ENCODE assay signal across 8 mouse cellular contexts in the genomic region with DNA sequence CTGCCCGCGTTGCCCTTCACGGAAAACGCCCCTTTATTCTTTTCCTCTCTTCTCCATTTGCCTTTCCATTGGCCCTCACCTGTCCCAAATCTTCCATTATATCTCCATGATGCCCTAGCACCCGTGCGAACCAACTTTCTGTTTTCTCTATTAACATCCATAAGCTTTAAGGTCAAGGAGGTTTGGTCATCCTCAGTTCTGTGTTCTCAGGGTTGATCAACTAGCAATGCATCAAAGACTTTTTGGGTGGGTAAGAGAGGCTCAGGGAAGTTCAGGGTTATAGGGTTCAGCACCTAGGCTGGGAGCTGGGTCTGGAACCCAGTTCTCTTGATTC. TPM values are rescaled to one million over a fixed set of nuclear protein-coding genes. Genes with fewer than 3 reads are reported as not detected.
A peak's percentile ranks its signal among the peaks of the same experiment; 100 is the strongest.
DNase-seq lines count a peak whose midpoint lies in the region; ATAC-seq and TF ChIP-seq lines count a peak whose summit lies in the region.

A gene (plus strand): TSS at position 301 of the 334 bp plus-strand sequence.

- no peak within 1 kb of the TSS for H3K27ac ChIP-seq in heart, embryonic 12.5 days (ENCODE audit: poor library complexity, severe bottlenecking)
- H3K27ac ChIP-seq in ES-E14 (ENCODE audit: insufficient read depth, low read depth, low read length, poor library complexity, severe bottlenecking): no peak within 1 kb of the TSS
- peak within 1 kb of the TSS; percentile 97 for H3K27ac ChIP-seq in hindbrain, embryonic 14.5 days
- no peak within 1 kb of the TSS for H3K27ac ChIP-seq in liver, embryonic 15.5 days (replicated peaks)

- 28% methylated on average over 6 of the region's 6 CpGs for WGBS in heart, embryonic 12.5 days
- WGBS in hindbrain, embryonic 14.5 days: 33% methylated on average over 6 of the region's 6 CpGs
- WGBS in liver, embryonic 15.5 days (ENCODE audit: insufficient replicate concordance): 20% methylated on average over 6 of the region's 6 CpGs

- peaks cover 27% of the 10 kb centered on the region for H3K4me1 ChIP-seq in heart, embryonic 12.5 days (replicated peaks)
- H3K4me1 ChIP-seq in ES-E14 (ENCODE audit: control insufficient read depth in 2 of 2, insufficient read depth in 2 of 2, low read length in 2 of 2, poor library complexity in 1 of 2): peaks cover 1 to 7% of the 10 kb centered on the region in 2 experiments; a peak in 2 of 4 replicates
- H3K4me1 ChIP-seq in hindbrain, embryonic 14.5 days (replicated peaks; ENCODE audit: control insufficient read depth, insufficient read depth, low read length): peaks cover 31% of the 10 kb centered on the region
- H3K4me1 ChIP-seq in liver, embryonic 15.5 days (replicated peaks): peaks cover 18% of the 10 kb centered on the region

- no peak for ATAC-seq in heart, embryonic 12.5 days (ENCODE audit: insufficient number of reproducible peaks, low FRiP score)
- ATAC-seq in hindbrain, embryonic 14.5 days (ENCODE audit: low FRiP score): no peak
- no peak for ATAC-seq in liver, embryonic 15.5 days (ENCODE audit: insufficient read depth)

- H3K9ac ChIP-seq in heart, embryonic 12.5 days: peak within 1 kb of the TSS; percentile 59
- peak within 1 kb of the TSS; percentile 49 for H3K9ac ChIP-seq in ES-E14 (ENCODE audit: insufficient read depth, low read depth, low read length, poor library complexity, severe bottlenecking)
- peak within 1 kb of the TSS; percentile 92 for H3K9ac ChIP-seq in hindbrain, embryonic 14.5 days
- H3K9ac ChIP-seq in liver, embryonic 15.5 days: no peak within 1 kb of the TSS

- peak within 1 kb of the TSS; percentile 55 for H3K4me3 ChIP-seq in heart, embryonic 12.5 days
- peak within 1 kb of the TSS; percentile 65 to 76 for H3K4me3 ChIP-seq in ES-E14 (ENCODE audit: insufficient read depth in 1 of 2, low read depth in 1 of 2, low read length in 2 of 2, poor library complexity in 1 of 2, severe bottlenecking in 1 of 2)
- peak within 1 kb of the TSS; percentile 75 for H3K4me3 ChIP-seq in hindbrain, embryonic 14.5 days (replicated peaks; ENCODE audit: low read length)
- peak within 1 kb of the TSS; percentile 39 for H3K4me3 ChIP-seq in liver, embryonic 15.5 days (replicated peaks)

- in situ Hi-C loops in ES-E14 (cut with MboI; ENCODE audit: low sequenced_read_pairs in 2 of 2, unreplicated experiment in 2 of 2): no loop called here

- no peaks in the 10 kb centered on the region for H3K9me3 ChIP-seq in heart, embryonic 12.5 days (replicated peaks)
- no peaks in the 10 kb centered on the region for H3K9me3 ChIP-seq in ES-E14 (ENCODE audit: control insufficient read depth, insufficient read depth, low read depth, low read length)
- H3K9me3 ChIP-seq in hindbrain, embryonic 14.5 days (ENCODE audit: control insufficient read depth, low read length): no peaks in the 10 kb centered on the region
- no peaks in the 10 kb centered on the region for H3K9me3 ChIP-seq in liver, embryonic 15.5 days (replicated peaks)

- no peak for DNase-seq in heart, adult 18-20 months
- DNase-seq in ES-E14 (ENCODE audit: low read depth, low spot score): no peak
- DNase-seq in hindbrain, embryonic 14.5 days (ENCODE audit: low spot score): no peak
- DNase-seq in c-Kit-positive CD71-positive TER-119-positive erythroid progenitor cells, embryonic 14.5 days (ENCODE audit: low spot score): no peak
- no peak for DNase-seq in cerebellum, adult 11 months
- no peak for DNase-seq in kidney, adult 11 months

- peaks cover 72% of the 10 kb centered on the region for H3K27me3 ChIP-seq in heart, embryonic 12.5 days (replicated peaks)
- H3K27me3 ChIP-seq in hindbrain, embryonic 14.5 days (ENCODE audit: control insufficient read depth, insufficient read depth, low read length): no peaks in the 10 kb centered on the region
- H3K27me3 ChIP-seq in liver, embryonic 15.5 days: peaks cover 73% of the 10 kb centered on the region

- no peaks in the 10 kb centered on the region for H3K36me3 ChIP-seq in heart, embryonic 12.5 days
- H3K36me3 ChIP-seq in ES-E14 (ENCODE audit: control insufficient read depth, insufficient read depth, low read length, poor library complexity, severe bottlenecking): no peaks in the 10 kb centered on the region
- H3K36me3 ChIP-seq in hindbrain, embryonic 14.5 days (replicated peaks; ENCODE audit: control insufficient read depth, insufficient read depth): peaks cover 9% of the 10 kb centered on the region
- no peaks in the 10 kb centered on the region for H3K36me3 ChIP-seq in liver, embryonic 15.5 days (replicated peaks)

- peak within 1 kb of the TSS; percentile 93 for H3K4me2 ChIP-seq in heart, embryonic 12.5 days
- peak within 1 kb of the TSS; percentile 94 for H3K4me2 ChIP-seq in hindbrain, embryonic 14.5 days (replicated peaks)
- peak within 1 kb of the TSS; percentile 65 for H3K4me2 ChIP-seq in liver, embryonic 15.5 days

TF ChIP-seq in ES-E14, 5 proteins besides CTCF, POLR2A, EP300 and RAD21:
- TF ChIP-seq CHD2 (IDR thresholded peaks at IDR 0.05; ENCODE audit: low read depth, low read length) (no peak), ZC3H11A (IDR thresholded peaks at IDR 0.05; ENCODE audit: borderline replicate concordance, low read depth, low read length) (no peak), HCFC1 (IDR thresholded peaks at IDR 0.05; ENCODE audit: borderline replicate concordance, insufficient read depth, low read length) (no peak), MAFK (IDR thresholded peaks at IDR 0.05; ENCODE audit: insufficient read depth, low read depth, low read length) (no peak), ZNF384 (IDR thresholded peaks at IDR 0.05; ENCODE audit: low read depth, low read length) (no peak)
TF ChIP-seq in ES-E14: peak in this region for 0.

RNA-seq across cellular contexts. Expression of the gene that starts here (rescaled TPM):
- 3.8 and 4.9 TPM in 2 replicates for polyA plus RNA-seq in heart, embryonic 12.5 days (2016; fragmentation: Nextera tagmentation; extraction: Ambion mirVana)
- 1 to 10 TPM in 1 of 2 experiments, under 1 TPM in 1; 0.62 to 1.1 TPM for total RNA-seq in heart, adult 18-20 months (2021)
- 5.9 and 8.2 TPM in 2 replicates for total RNA-seq in ES-E14 (2012; rRNA removed)
- 375 and 410 TPM in 2 replicates for polyA plus RNA-seq in hindbrain, embryonic 14.5 days (2014; fragmentation: Nextera tagmentation; extraction: Ambion mirVana)
- polyA plus RNA-seq in liver, embryonic 15.5 days (2015; fragmentation: Nextera tagmentation; extraction: Ambion mirVana): 0.12 and 0.16 TPM in 2 replicates

Comparison
In these comparisons a context has a peak if more than half of its experiments do, and no peak if none do; other contexts are left out.
1. RNA of the gene that starts here (polyA plus RNA-seq): 375 to 410 TPM in hindbrain, embryonic 14.5 days; 3.8 to 4.9 TPM in heart, embryonic 12.5 days and 0.12 to 0.16 TPM in liver, embryonic 15.5 days; every median in the first group is over 10 times any median in the second.
2. Peak in every context shown above with its lines, with median percentiles within 50 percentile points of each other: H3K4me2 ChIP-seq and H3K4me3 ChIP-seq.